Mouse (Mus musculus) retina, postnatal 7 days (tissue): ENCODE measurements around the gene Gm4027.
"Not testable (repeated sequence)": the region's sequence is repeated elsewhere in the genome, so short reads cannot be mapped to it uniquely, and the experiment has no call there.

Experiments
- DNase-seq: peaks from one replicate; pipeline ENCODE4 v3.0.0-alpha.2; 2012; ENCODE audit warnings: low read depth, low spot score

Gm4027 gene

GRCm38 (mm10) chr12:87618569-87618968 is at the start of gene Gm4027:
Gene Gm4027, plus strand, starts transcription at chr12:87618869.
- DNase-seq = not testable (repeated sequence)

- DNase-seq = not testable (repeated sequence)
Measured at GRCm38 (mm10) chr12:87601388-87601787, 17.3 kb upstream of the Gm4027 start.

GRCm38 (mm10) chr12:87602388-87602787 is 16.3 kb upstream of the Gm4027 start, which contains the start of gene Oog1:
Gene Oog1, plus strand, starts transcription at chr12:87602688.
- not testable (repeated sequence) for DNase-seq

- not testable (repeated sequence) for DNase-seq
Measured at GRCm38 (mm10) chr12:87644520-87644919, 25.9 kb downstream of the Gm4027 start, which contains the start of gene Gm16381. Gene Gm16381, minus strand, starts transcription at chr12:87644620.

- DNase-seq = not testable (repeated sequence)
Measured at GRCm38 (mm10) chr12:87652916-87653703, 34.4 kb downstream of the Gm4027 start.
